Mouse (Mus musculus): Measurements from ENCODE around the gene Zzef1. TPM values are rescaled to one million over a fixed set of nuclear protein-coding genes. Genes with fewer than 3 reads are reported as not detected.

The Zzef1 gene
- total and polyA plus RNA-seq, 3 experiments = 10.5 to 20.8 (median 16.8) TPM

GRCm38 (mm10) chr11:72770816-72771215 lies 25.2 kb upstream of the Zzef1 start:
- no peak for TF ChIP-seq MEF2A (IDR thresholded peaks at IDR 0.05; ENCODE audit: borderline replicate concordance, low read depth, low read length)
- no peak for TF ChIP-seq ELF1 (IDR thresholded peaks at IDR 0.05; ENCODE audit: low read depth, low read length)
- no peak for TF ChIP-seq EP300 (IDR thresholded peaks at IDR 0.05; ENCODE audit: low read length)
- TF ChIP-seq ZKSCAN1 (IDR thresholded peaks at IDR 0.05; ENCODE audit: borderline replicate concordance, low read depth, low read length) = no peak
- no peak for TF ChIP-seq USF1 (IDR thresholded peaks at IDR 0.05; ENCODE audit: low read depth, low read length)

GRCm38 (mm10) chr11:72771461-72771860 lies 24.6 kb upstream of the Zzef1 start:
- H3K27me3 ChIP-seq (replicated peaks) = no peaks in the 10 kb centered on the region
- no peak overlapping the region for H3K4me2 ChIP-seq (ENCODE audit: insufficient read depth, low read depth, poor library complexity, severe bottlenecking)
- H3K9ac ChIP-seq (ENCODE audit: insufficient read depth, low read depth) = no peak overlapping the region
- H3K36me3 ChIP-seq (replicated peaks in 1 of 2; ENCODE audit: control insufficient read depth in 1 of 2, insufficient read depth in 1 of 2, low read length in 1 of 2) = peaks cover 29 to 45% of the 10 kb centered on the region in 2 experiments
- TF ChIP-seq MAFK (IDR thresholded peaks at IDR 0.05; ENCODE audit: insufficient replicate concordance, low read length) (no peak), UBTF (IDR thresholded peaks at IDR 0.05; ENCODE audit: low read depth, low read length) (no peak), SIN3A (IDR thresholded peaks at IDR 0.05; ENCODE audit: low read length) (no peak), MXI1 (IDR thresholded peaks at IDR 0.05; ENCODE audit: low read depth, low read length) (no peak), CTCF (conservative IDR thresholded peaks at IDR 0.05 in 1 of 2, IDR thresholded peaks at IDR 0.05 in 1 of 2; ENCODE audit: low read depth in 2 of 2, low read length in 2 of 2) (no peak), POLR2AphosphoS2 (IDR thresholded peaks at IDR 0.05; ENCODE audit: low read depth, low read length) (no peak), SMC3 (IDR thresholded peaks at IDR 0.05; ENCODE audit: low read depth, low read length) (no peak), MAZ (IDR thresholded peaks at IDR 0.05; ENCODE audit: low read depth, low read length) (no peak), JUND (conservative IDR thresholded peaks at IDR 0.05; ENCODE audit: low read depth, low read length) (no peak), MYC (IDR thresholded peaks at IDR 0.05; ENCODE audit: low read depth, low read length) (no peak), CHD1 (IDR thresholded peaks at IDR 0.05; ENCODE audit: low read depth, low read length) (no peak), HCFC1 (IDR thresholded peaks at IDR 0.05; ENCODE audit: low read depth, low read length) (no peak), NRF1 (IDR thresholded peaks at IDR 0.05; ENCODE audit: low read depth, low read length) (no peak), NELFE (IDR thresholded peaks at IDR 0.05; ENCODE audit: low read depth, low read length) (no peak), BHLHE40 (IDR thresholded peaks at IDR 0.05; ENCODE audit: low read depth, low read length) (no peak), IRF4 (IDR thresholded peaks at IDR 0.05; ENCODE audit: low read depth, low read length) (no peak), ETS1 (conservative IDR thresholded peaks at IDR 0.05; ENCODE audit: low read depth, low read length) (no peak), ZC3H11A (IDR thresholded peaks at IDR 0.05; ENCODE audit: low read depth, low read length) (no peak)
- H3K4me3 ChIP-seq (replicated peaks in 1 of 3; ENCODE audit: low read depth in 2 of 3, low read length in 2 of 3, poor library complexity in 1 of 3) = no peak overlapping the region
- H3K4me1 ChIP-seq (ENCODE audit: control insufficient read depth in 1 of 2, insufficient read depth in 2 of 2) = no peaks in the 10 kb centered on the region
- no peak overlapping the region for H3K27ac ChIP-seq (ENCODE audit: insufficient read depth, low read depth)
- no peaks in the 10 kb centered on the region for H3K79me2 ChIP-seq (replicated peaks; ENCODE audit: control insufficient read depth, extremely low read depth, insufficient read depth, poor library complexity, severe bottlenecking)
- dilution Hi-C loops (cut with MboI; ENCODE audit: extremely low pct_ligation_motif_present, extremely low pct_unique_long_range_greater_than_20kb, low sequenced_read_pairs) (no loop called here), in situ Hi-C loops (cut with MboI; ENCODE audit: low pct_ligation_motif_present, low pct_unique_long_range_greater_than_20kb, low sequenced_read_pairs) (no loop called here)
- no peaks in the 10 kb centered on the region for H3K9me3 ChIP-seq (replicated peaks; ENCODE audit: low read length)
- DNase-seq (ENCODE audit: extremely low read depth) = no peak

More at GRCm38 (mm10) chr11:72770816-72771215, 25.2 kb upstream of the Zzef1 start:
- no peak overlapping the region for H3K4me3 ChIP-seq (replicated peaks in 1 of 3; ENCODE audit: low read depth in 2 of 3, low read length in 2 of 3, poor library complexity in 1 of 3)
- H3K79me2 ChIP-seq (replicated peaks; ENCODE audit: control insufficient read depth, extremely low read depth, insufficient read depth, poor library complexity, severe bottlenecking) = no peaks in the 10 kb centered on the region
- dilution Hi-C loops (cut with MboI; ENCODE audit: extremely low pct_ligation_motif_present, extremely low pct_unique_long_range_greater_than_20kb, low sequenced_read_pairs) (no loop called here), in situ Hi-C loops (cut with MboI; ENCODE audit: low pct_ligation_motif_present, low pct_unique_long_range_greater_than_20kb, low sequenced_read_pairs) (no loop called here)
- no peak overlapping the region for H3K4me2 ChIP-seq (ENCODE audit: insufficient read depth, low read depth, poor library complexity, severe bottlenecking)
- H3K9me3 ChIP-seq (replicated peaks; ENCODE audit: low read length) = no peaks in the 10 kb centered on the region
- H3K36me3 ChIP-seq (replicated peaks in 1 of 2; ENCODE audit: control insufficient read depth in 1 of 2, insufficient read depth in 1 of 2, low read length in 1 of 2) = peaks cover 33 to 47% of the 10 kb centered on the region in 2 experiments
- no peak overlapping the region for H3K9ac ChIP-seq (ENCODE audit: insufficient read depth, low read depth)
- H3K27me3 ChIP-seq (replicated peaks) = no peaks in the 10 kb centered on the region
- no peaks in the 10 kb centered on the region for H3K4me1 ChIP-seq (ENCODE audit: control insufficient read depth in 1 of 2, insufficient read depth in 2 of 2)
- no peak for DNase-seq (ENCODE audit: extremely low read depth)
- H3K27ac ChIP-seq (ENCODE audit: insufficient read depth, low read depth) = no peak overlapping the region

All from CH12.LX (cell line).